Mouse (Mus musculus) spleen, adult 2 months (tissue): ENCODE results near the gene Trim8.

Experiments used
- CTCF ChIP-seq: fragments of 200-500 bp; IDR thresholded peaks from 2 replicates; pipeline ENCODE4 v1.5.1; 2011; ENCODE audit warnings: mild to moderate bottlenecking, inconsistent platforms; ENCODE audit not compliant: insufficient read depth, insufficient read length, insufficient replicate concordance; ENCODE audit errors: extremely low read depth
- POLR2A ChIP-seq: fragments of 200-500 bp; IDR thresholded peaks from 2 replicates; pipeline ENCODE4 v1.6.1; 2011; ENCODE audit warnings: low read depth, low read length, inconsistent platforms

DNA sequence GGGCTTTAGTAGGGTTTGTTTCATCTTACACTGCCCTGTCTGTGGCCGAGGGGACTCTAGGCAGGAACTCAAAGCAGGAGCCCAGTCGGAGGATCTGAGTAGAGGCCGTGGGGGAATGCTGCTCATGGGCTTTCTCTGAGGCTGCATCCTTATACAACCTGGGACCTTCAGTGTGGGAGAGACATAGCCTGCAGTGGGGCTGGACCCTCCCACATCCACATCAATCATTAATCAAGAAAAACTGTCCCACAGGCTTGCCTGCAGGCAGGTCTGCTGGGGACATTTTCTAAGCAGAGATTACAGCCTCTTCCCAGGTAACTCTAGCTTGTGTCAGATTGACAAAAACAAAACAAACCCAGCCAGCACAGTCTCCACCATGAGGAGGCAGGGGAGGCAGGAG, 38.9 kb upstream of the Trim8 start:
- no peak for TF ChIP-seq CTCF
- no peak for TF ChIP-seq POLR2A
